Mouse (Mus musculus): ENCODE results near the gene Meaf6. TPM values are rescaled to one million over a fixed set of nuclear protein-coding genes. Genes with fewer than 3 reads are reported as not detected.

Meaf6 gene
- polyA plus RNA-seq, 1 experiment from 2014 or later = 31.6 TPM

- H3K4me2 ChIP-seq = no peak overlapping the region
- WGBS (ENCODE audit: insufficient replicate concordance) = 11% methylated on average over 4 of the region's 4 CpGs
These were observed 46.6 kb downstream of the Meaf6 start for GRCm38 (mm10) chr4:125131493-125131892.

GRCm38 (mm10) chr4:125132394-125132793, 47.5 kb downstream of the Meaf6 start:
- Histone ChIP-seq H3K9ac (no peak overlapping the region), H3K27ac (no peak overlapping the region), H3K4me3 (no peak overlapping the region), H3K36me3 (no peaks in the 10 kb centered on the region), H3K9me3 (replicated peaks) (no peaks in the 10 kb centered on the region), H3K4me2 (no peak overlapping the region), H3K27me3 (replicated peaks) (no peaks in the 10 kb centered on the region), H3K4me1 (peaks cover 18% of the 10 kb centered on the region)
- WGBS (ENCODE audit: insufficient replicate concordance) = 14% methylated on average over 5 of the region's 5 CpGs
- no peak for ATAC-seq

More at GRCm38 (mm10) chr4:125131493-125131892, 46.6 kb downstream of the Meaf6 start:
- H3K4me1 ChIP-seq = peaks cover 27% of the 10 kb centered on the region
- H3K27ac ChIP-seq = no peak overlapping the region
- no peaks in the 10 kb centered on the region for H3K36me3 ChIP-seq
- H3K27me3 ChIP-seq (replicated peaks) = no peaks in the 10 kb centered on the region
- no peak for ATAC-seq
- no peak overlapping the region for H3K4me3 ChIP-seq
- H3K9ac ChIP-seq = no peak overlapping the region
- H3K9me3 ChIP-seq (replicated peaks) = no peaks in the 10 kb centered on the region

DNA sequence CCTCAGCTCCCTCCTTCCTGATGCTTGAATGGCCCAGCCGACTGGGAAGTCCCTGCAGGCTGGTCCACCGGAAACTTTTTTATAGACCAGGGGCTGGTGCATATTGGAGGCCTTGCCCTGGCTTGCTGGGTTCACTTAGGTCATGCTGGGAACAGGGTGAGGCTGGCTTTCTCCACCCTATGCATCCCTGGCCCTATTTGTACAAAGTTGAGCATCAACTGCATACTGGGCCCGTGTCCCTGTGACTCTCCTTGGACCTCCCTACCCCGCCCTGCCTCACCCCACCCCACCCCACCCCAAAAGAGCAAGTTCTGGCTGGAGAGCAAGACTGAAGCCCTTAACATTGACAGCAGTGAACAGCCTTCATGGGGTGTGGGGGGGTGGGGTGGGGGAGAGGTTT, 49.3 kb downstream of the Meaf6 start:
- no peak for ATAC-seq
- Histone ChIP-seq H3K4me3 (no peak overlapping the region), H3K27ac (no peak overlapping the region), H3K9ac (no peak overlapping the region), H3K27me3 (replicated peaks) (no peaks in the 10 kb centered on the region), H3K4me2 (no peak overlapping the region), H3K36me3 (no peaks in the 10 kb centered on the region), H3K9me3 (replicated peaks) (no peaks in the 10 kb centered on the region), H3K4me1 (peaks cover 6% of the 10 kb centered on the region; the same call in 1 of the 2 replicates)
- WGBS (ENCODE audit: insufficient replicate concordance) = 55% methylated on average over 4 of the region's 4 CpGs

DNA sequence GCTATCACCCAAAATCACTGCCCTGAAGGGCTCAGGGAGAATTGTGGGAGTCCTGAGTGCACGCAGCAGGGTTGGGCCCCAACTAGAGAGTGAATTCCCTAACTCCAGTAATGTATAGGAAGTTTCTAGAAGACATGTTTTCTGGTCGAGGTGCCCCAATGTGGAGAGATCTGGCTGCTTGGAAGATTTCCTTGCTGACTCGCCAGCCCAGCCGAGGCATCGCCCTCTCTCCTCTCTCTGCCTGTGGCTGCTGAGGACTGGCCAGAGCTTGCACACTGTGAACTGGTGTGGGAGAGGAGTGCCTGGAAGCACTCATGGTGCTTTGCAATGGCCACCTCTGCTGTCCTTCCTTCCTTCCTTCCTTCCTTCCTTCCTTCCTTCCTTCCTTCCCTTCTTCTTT, 49.7 kb downstream of the Meaf6 start:
- 51% methylated on average over 5 of the region's 5 CpGs for WGBS (ENCODE audit: insufficient replicate concordance)

GRCm38 (mm10) chr4:125135076-125135855, 50.3 kb downstream of the Meaf6 start:
- no peak overlapping the region for H3K9ac ChIP-seq
- H3K4me2 ChIP-seq = no peak overlapping the region
- H3K4me3 ChIP-seq = no peak overlapping the region
- no peak overlapping the region for H3K27ac ChIP-seq
- no peaks in the 10 kb centered on the region for H3K27me3 ChIP-seq (replicated peaks)
- no peaks in the 10 kb centered on the region for H3K9me3 ChIP-seq (replicated peaks)
- peaks cover 6% of the 10 kb centered on the region; the same call in 1 of the 2 replicates for H3K4me1 ChIP-seq
- H3K36me3 ChIP-seq = no peaks in the 10 kb centered on the region
- no peak for ATAC-seq
- 59% methylated on average over 10 of the region's 10 CpGs for WGBS (ENCODE audit: insufficient replicate concordance)

More for the DNA sequence above, 49.7 kb downstream of the Meaf6 start:
- Histone ChIP-seq H3K9me3 (replicated peaks) (no peaks in the 10 kb centered on the region), H3K9ac (no peak overlapping the region), H3K36me3 (no peaks in the 10 kb centered on the region), H3K4me1 (peaks cover 6% of the 10 kb centered on the region; the same call in 1 of the 2 replicates), H3K4me3 (no peak overlapping the region), H3K27ac (no peak overlapping the region), H3K27me3 (replicated peaks) (no peaks in the 10 kb centered on the region), H3K4me2 (no peak overlapping the region)
- ATAC-seq = no peak

DNA sequence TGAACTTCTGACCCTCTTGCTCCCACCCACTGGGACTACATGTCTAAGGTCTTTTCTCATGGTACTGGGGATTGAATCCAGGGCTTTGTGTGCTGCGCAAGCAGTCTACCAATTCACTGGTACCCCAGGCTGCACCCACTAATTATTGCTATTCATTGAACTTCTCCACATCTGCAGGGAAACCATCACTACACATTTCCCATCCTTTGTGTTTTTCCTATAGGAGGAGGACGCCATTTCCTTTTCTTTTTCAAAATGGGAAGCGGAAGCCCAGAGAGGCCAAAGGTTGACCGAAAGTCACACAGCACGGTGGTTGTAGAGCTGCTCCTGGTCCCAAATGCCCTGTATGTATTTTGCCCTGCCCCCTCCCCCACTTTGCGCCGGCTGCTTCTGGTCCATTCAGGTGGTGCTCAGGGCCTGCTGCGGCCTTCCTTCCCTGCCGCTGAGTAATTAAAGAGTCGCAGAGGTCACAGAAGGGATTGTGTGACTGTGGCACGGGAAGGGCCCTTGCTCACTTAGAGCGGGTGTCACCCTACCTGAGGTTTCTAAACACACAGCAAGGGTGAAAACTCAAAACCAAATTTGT, 51.5 kb downstream of the Meaf6 start:
- no peaks in the 10 kb centered on the region for H3K36me3 ChIP-seq
- H3K9me3 ChIP-seq (replicated peaks) = no peaks in the 10 kb centered on the region
- H3K27ac ChIP-seq = no peak overlapping the region
- H3K4me2 ChIP-seq = no peak overlapping the region
- 68% methylated on average over 12 of the region's 12 CpGs for WGBS (ENCODE audit: insufficient replicate concordance)
- no peak for ATAC-seq
- no peaks in the 10 kb centered on the region for H3K27me3 ChIP-seq (replicated peaks)
- H3K9ac ChIP-seq = no peak overlapping the region
- H3K4me1 ChIP-seq = peaks cover 6% of the 10 kb centered on the region; the same call in 1 of the 2 replicates
- H3K4me3 ChIP-seq = no peak overlapping the region

DNA sequence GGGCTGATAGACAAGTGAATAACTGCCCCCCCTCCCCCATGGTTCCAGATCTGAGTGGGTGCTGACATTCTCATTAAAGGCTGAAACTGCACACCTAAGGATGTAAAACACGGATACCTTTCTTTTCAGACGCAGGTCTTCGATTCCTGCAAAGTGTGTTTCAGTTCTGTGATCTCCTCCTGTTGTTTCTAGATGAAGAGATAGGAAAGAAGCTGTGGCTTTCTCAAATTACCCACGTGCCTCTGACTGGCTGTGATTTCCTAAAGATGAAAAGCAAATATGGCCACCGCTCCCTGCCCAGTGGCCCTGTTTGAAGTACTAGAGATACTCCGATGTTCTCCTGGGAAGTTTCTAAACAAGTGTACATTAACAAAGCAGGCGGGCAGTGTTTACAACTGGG, 53.4 kb downstream of the Meaf6 start:
- WGBS (ENCODE audit: insufficient replicate concordance) = 56% methylated on average over 7 of the region's 7 CpGs
- Histone ChIP-seq H3K27me3 (replicated peaks) (no peaks in the 10 kb centered on the region), H3K9me3 (replicated peaks) (no peaks in the 10 kb centered on the region), H3K4me2 (no peak overlapping the region), H3K36me3 (no peaks in the 10 kb centered on the region), H3K9ac (no peak overlapping the region), H3K4me3 (no peak overlapping the region), H3K27ac (no peak overlapping the region), H3K4me1 (no peaks in the 10 kb centered on the region)
- no peak for ATAC-seq

DNA sequence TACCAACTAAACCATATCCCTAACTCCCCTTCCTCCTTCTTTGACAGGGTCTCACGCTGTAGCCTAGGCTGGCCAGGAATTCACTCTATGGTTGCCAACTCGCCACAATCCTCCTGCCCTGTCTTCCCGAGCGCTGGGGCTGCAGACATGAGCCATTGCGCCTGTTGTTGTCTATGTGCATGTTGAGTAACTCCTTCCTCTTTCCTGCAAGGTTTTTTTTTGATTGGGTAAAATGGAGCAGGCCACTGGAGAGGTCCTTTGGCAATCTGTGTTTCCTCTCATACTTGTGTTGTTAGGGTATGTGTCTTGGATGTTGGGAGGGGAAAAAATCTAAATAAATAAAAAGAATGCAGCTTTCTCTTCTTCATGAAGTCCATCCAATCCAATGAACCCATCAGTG, 59.3 kb downstream of the Meaf6 start:
- Histone ChIP-seq H3K4me3 (no peak overlapping the region), H3K4me1 (no peaks in the 10 kb centered on the region), H3K27me3 (replicated peaks) (peaks cover 16% of the 10 kb centered on the region), H3K36me3 (no peaks in the 10 kb centered on the region), H3K9me3 (replicated peaks) (no peaks in the 10 kb centered on the region), H3K9ac (no peak overlapping the region), H3K27ac (no peak overlapping the region), H3K4me2 (no peak overlapping the region)
- 33% methylated on average over 5 of the region's 5 CpGs for WGBS (ENCODE audit: insufficient replicate concordance)
- no peak for ATAC-seq

DNA sequence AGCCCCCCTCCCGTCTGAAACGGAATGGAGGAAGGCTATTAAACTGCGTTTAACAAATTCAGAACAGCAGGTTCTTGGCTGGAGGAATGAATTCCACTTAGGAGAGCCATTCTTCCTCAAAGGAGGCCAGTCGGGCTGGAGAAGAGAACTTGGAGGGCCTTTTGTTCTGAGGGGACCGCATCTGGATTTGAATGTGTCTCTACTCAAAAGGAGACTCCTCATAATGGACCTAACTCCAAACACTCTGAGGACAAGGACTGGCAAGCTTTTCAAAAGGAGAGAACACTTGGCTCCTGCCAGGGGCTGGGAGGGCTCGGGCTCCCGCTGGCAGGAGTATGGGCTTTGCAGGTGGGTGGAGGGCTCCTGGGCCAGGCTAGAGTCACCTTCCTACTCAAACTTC, 59.7 kb downstream of the Meaf6 start:
- H3K4me3 ChIP-seq = no peak overlapping the region
- H3K9me3 ChIP-seq (replicated peaks) = no peaks in the 10 kb centered on the region
- H3K9ac ChIP-seq = no peak overlapping the region
- no peak overlapping the region for H3K27ac ChIP-seq
- no peaks in the 10 kb centered on the region for H3K36me3 ChIP-seq
- H3K27me3 ChIP-seq (replicated peaks) = peaks cover 16% of the 10 kb centered on the region
- H3K4me2 ChIP-seq = no peak overlapping the region
- 47% methylated on average over 7 of the region's 7 CpGs for WGBS (ENCODE audit: insufficient replicate concordance)
- H3K4me1 ChIP-seq = no peaks in the 10 kb centered on the region
- no peak for ATAC-seq

GRCm38 (mm10) chr4:125145213-125145612, 60.3 kb downstream of the Meaf6 start:
- no peak overlapping the region for H3K4me2 ChIP-seq
- H3K4me1 ChIP-seq = no peaks in the 10 kb centered on the region
- no peak for ATAC-seq
- H3K27ac ChIP-seq = no peak overlapping the region
- no peak overlapping the region for H3K4me3 ChIP-seq
- H3K9ac ChIP-seq = no peak overlapping the region
- peaks cover 16% of the 10 kb centered on the region for H3K27me3 ChIP-seq (replicated peaks)
- H3K9me3 ChIP-seq (replicated peaks) = no peaks in the 10 kb centered on the region
- WGBS (ENCODE audit: insufficient replicate concordance) = 7% methylated on average over 10 of the region's 10 CpGs
- H3K36me3 ChIP-seq = no peaks in the 10 kb centered on the region

DNA sequence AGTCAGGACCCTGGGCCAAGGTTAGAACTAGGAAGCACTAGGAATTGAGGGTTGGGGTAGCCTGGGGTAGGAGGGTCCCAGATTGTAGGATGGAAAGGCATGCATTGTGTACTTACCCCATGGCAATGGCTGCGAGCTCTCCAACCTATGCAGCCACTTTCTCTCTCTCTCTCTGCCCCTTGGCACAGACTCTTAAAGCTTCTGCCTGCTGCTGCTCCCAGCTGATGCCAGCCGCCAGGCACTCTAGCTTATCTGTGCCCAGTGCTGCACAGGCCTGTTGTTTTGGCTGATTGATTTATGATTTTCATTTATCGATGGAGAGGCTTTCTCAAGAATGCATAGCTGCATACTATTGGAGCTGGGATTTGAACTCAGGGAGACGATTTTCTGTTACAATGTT, 63.0 kb downstream of the Meaf6 start:
- H3K4me1 ChIP-seq = no peaks in the 10 kb centered on the region
- no peak overlapping the region for H3K4me3 ChIP-seq
- no peak overlapping the region for H3K9ac ChIP-seq
- no peak overlapping the region for H3K27ac ChIP-seq
- 72% methylated on average over 4 of the region's 4 CpGs for WGBS (ENCODE audit: insufficient replicate concordance)
- no peaks in the 10 kb centered on the region for H3K9me3 ChIP-seq (replicated peaks)
- no peaks in the 10 kb centered on the region for H3K36me3 ChIP-seq
- H3K27me3 ChIP-seq (replicated peaks) = peaks cover 16% of the 10 kb centered on the region
- no peak overlapping the region for H3K4me2 ChIP-seq
- no peak for ATAC-seq

- Histone ChIP-seq H3K27me3 (replicated peaks) (peaks cover 16% of the 10 kb centered on the region), H3K9me3 (replicated peaks) (no peaks in the 10 kb centered on the region), H3K4me2 (no peak overlapping the region), H3K27ac (no peak overlapping the region), H3K4me3 (no peak overlapping the region), H3K9ac (no peak overlapping the region), H3K36me3 (no peaks in the 10 kb centered on the region), H3K4me1 (no peaks in the 10 kb centered on the region)
- WGBS (ENCODE audit: insufficient replicate concordance) = 33% methylated on average over 5 of the region's 5 CpGs
- no peak for ATAC-seq
These were observed 64.5 kb downstream of the Meaf6 start for GRCm38 (mm10) chr4:125149460-125149859.

All from liver, embryonic 12.5 days (tissue).